Mouse (Mus musculus) frontal cortex, adult 2 months (tissue): ENCODE results near the gene Rheb. TPM values are rescaled to one million over a fixed set of nuclear protein-coding genes. Genes with fewer than 3 reads are reported as not detected.
"Not testable (repeated sequence)": the region's sequence is repeated elsewhere in the genome, so short reads cannot be mapped to it uniquely, and the experiment has no call there.

Experiments used
- DNase-seq, 2 experiments: peaks; one replicate each; pipeline ENCODE4 v3.0.0; 2022; ENCODE audit warnings: low spot score in 1 of 2; ENCODE audit errors: extremely low spot score in 1 of 2
- polyA plus RNA-seq: library from polyadenylated mRNA; depleted of rRNA; stranded (reverse); fragments of >200 nt; gene quantifications from 2 replicates; pipeline ENCODE4 v1.2.3, GENCODE M21; 2012

The Rheb gene
- polyA plus RNA-seq, 1 experiment = 114 TPM

DNA sequence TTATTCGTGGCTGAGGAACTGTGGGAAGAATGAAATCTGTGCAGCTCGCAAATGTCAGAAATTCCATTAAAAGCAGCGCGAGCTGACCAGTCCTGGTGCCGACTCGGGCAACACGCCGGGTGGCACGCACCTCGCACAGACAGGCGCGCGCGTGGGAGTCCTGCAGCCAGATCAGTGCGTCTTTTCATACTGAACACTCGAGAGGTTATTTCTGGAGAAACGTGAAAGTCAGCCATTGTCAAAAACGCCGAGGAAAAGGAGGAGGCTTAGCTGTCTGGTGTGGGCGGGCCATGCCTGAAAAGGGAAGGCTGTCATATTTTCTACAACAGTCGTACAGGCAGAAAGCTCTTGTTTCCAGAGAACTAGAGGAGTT is 665 bp upstream of the Rheb start:
- DNase-seq = peak in 1 of 2 experiments; percentile 87

DNA sequence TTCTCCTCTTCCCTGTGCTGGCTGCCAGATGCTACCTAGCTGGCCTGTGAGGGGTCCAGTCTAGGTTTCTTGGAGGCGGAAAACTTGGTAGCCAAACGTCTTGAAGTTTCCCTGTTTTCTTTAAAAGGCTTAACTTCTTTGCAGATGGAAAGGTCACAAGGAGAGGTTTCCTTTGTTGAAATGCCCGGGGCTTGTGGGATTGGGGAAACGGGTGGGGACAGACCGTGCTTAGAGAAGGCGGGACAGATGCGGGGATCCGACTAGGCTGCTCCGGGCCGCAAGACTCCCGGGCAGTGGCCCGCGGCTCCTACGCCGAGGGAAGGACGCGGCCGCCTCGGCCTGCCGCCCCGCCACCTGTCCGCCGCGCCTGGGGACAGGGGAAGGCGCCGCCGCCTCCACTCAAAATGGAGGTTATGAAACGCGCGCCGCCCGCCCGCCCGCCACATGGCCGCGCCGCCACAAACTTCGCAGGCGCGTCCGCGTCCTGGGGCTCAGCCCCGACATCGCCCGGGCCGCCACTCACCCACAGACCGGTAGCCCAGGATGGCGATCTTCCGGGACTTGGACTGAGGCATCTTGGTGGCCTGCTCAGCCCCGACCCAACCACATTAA is 656 bp downstream of the Rheb start:
- peak in 1 of 2 experiments; percentile 45 for DNase-seq

DNA sequence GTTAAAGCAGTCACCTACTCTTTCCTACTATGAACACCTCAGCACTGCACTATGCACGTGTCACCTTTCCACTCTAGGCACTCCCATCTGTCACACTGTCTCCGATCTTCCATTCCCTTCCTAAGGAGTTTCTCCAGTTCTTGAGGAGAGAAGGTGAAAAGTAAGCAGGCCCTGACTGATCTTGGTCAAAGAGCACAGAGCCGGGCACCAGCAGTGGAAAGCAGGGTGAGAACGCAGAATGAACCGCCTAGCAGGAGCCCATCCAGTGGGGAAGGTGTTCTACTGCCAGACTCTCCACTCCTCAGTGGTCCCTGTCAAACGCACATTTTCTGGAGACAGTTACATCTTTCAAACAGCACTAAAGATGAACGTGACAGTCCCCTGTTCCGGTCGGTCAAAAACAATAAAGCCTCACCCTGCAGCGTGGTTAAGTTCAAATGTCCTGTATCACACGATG is 1.4 kb downstream of the Rheb start:
- DNase-seq = no peak

GRCm38 (mm10) chr5:24834491-24834890 is 7.9 kb downstream of the Rheb start:
- DNase-seq = peak in 1 of 2 experiments; percentile 63

DNA sequence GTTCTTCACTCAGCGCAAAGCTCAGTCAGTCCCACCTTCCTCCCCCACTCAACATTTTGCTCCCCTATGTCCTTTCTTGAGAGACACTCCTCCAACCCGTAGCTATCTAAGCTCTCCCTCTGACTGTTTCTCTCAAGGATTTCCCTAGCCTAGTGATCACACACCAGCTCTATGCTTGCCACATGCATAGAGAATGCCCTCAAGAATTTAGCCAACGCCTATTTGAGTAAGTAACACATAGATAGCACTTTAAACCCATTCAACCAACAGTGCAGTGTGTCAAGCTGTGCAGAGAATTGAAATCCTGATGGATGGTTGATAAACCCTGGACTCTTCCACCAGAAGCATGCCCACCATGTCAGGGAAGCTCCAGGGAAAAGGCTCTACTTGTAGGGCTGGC is 10.5 kb downstream of the Rheb start:
- DNase-seq = no peak

GRCm38 (mm10) chr5:24828446-24828845 is 14.0 kb downstream of the Rheb start:
- DNase-seq = no peak

- no peak for DNase-seq
Observed at GRCm38 (mm10) chr5:24827173-24827572, 15.3 kb downstream of the Rheb start.

DNA sequence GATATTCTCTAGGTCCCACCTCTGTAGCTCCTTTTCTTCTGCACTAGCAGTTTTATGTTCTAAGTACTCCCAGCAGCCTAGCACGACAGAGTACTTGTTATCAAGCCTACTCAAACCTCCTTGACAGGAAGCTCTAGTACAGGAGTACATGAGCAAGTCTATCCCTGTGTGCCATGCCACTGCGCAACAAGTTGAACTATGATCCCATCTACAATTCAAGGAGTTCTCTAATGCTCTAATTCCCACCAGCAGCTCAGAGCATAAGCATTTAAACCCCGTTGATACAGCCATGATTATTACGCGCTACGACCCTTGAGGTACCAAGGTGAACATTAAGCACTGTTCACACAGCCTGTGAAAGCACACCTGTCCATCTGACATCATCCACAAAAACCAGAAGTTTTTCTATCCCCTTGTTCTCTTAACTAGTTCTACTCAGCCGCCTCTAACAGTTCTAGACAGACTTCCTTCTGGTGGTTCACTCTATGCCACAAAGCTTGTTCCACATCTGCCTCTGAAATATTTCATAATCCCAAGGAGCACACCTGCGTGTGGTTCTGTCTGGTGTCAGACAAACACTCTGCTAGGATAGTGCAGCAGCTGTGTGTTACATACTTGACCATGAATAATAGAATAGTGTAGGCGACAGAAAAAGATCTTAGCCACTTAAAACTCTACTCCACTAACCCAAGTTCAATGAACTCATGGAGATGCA is 16.2 kb downstream of the Rheb start:
- DNase-seq = no peak

GRCm38 (mm10) chr5:24825365-24826055 is 16.9 kb downstream of the Rheb start:
- no peak for DNase-seq

- DNase-seq = no peak
Observed at GRCm38 (mm10) chr5:24823864-24824405, 18.5 kb downstream of the Rheb start.

- no peak for DNase-seq
Observed at GRCm38 (mm10) chr5:24822781-24823180, 19.6 kb downstream of the Rheb start.

DNA sequence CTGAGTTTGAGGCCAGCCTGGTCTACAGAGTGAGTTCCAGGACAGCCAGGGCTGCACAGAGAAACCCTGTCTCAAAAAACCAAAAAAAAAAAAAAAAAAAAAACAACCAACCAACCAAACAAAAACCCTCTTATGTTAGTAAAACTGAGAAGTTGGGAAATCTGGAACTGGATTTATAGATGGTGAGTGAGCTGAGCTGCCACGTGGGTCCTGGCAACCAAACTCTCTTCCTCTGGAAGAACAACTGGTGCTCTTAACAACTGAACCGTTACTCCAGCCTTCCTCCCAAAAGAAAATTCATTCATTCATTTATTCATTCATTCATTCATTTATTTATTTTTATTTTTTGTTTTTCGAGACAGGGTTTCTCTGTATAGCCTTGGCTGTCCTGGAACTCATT is 20.2 kb downstream of the Rheb start:
- not testable (repeated sequence) for DNase-seq

DNA sequence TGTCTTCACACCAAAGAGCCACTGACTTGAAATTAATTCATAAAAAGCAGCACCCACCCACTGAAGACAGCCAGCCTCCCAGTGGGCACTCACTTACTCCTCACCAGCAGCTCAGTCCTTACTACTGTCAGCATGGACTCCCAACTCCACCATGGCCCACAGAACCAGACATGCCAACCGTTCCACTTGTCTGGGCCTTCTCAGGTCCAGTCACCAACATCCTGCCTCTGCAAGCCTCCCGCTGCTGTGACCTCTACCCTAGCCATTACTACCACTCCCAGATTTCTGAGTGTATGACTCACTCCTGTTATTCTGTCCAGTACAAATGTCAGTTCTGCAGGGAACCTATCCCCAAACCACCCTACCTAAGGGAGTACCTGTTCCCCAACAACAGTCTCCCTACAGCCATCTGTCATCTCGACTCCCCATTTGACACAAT is 21.0 kb downstream of the Rheb start:
- DNase-seq = no peak

DNA sequence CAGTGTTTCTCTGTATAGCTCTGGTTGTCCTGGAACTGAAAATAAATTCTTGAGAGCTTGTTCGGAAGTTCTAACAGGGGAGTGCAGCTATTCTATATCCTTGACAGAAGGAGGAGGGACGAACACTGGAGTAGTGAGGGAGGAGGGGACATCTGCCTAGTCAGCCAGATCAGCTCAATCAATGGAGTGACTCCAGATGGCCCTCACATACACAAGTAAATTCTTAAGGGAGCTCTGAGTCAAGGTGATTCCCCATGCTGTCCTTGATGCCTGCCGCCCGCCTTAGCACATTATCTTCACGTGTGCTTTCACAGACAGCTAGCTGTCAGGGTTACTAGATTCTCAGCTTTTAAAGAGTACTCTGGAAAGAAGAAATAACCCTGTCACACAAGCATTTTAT is 21.8 kb downstream of the Rheb start:
- DNase-seq = no peak

- no peak for DNase-seq
Observed at GRCm38 (mm10) chr5:24817191-24817590, 25.2 kb downstream of the Rheb start.

DNA sequence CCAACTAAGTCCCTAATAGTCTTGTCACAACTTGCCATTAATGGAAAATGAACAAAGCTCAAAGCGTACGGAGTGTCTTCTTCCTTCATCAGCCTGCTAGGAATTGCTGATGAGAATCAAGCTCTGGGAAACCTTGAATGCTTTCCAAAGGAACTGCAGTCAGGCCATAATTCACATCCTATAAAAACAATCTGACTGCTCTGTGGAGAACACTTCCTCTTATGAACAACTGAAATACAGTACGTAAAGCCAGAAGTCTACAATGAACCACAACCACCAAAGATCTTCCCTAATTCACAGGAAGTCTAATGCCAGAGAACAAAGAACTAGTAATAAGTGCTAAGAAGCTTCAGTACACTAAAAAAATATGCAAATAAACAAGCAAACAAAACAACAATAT is 28.5 kb downstream of the Rheb start:
- DNase-seq = no peak

- DNase-seq = no peak
Observed at GRCm38 (mm10) chr5:24813005-24813404, 29.4 kb downstream of the Rheb start.

- DNase-seq = no peak
Observed at GRCm38 (mm10) chr5:24805222-24805621, 37.2 kb downstream of the Rheb start.

DNA sequence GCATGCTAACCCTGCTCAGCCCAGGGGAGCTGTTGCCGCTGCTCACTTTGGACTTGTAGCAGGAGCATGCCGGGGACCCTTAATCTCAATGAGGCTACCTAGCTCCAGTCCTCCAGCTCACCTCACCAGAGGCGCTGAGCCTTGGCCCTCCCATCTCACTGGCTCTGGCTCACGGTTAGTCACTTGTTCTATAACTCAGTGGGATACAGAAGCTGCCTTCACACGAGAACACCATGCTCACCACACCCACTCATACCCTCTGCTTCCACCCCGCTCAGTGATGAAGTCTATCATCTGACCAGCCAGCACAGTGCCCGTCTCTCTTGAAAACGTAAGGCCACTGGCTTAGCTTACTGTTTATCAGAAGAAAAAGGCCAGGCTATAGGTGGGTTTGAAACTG is 37.8 kb downstream of the Rheb start:
- peak in 1 of 2 experiments; percentile 18 for DNase-seq

DNA sequence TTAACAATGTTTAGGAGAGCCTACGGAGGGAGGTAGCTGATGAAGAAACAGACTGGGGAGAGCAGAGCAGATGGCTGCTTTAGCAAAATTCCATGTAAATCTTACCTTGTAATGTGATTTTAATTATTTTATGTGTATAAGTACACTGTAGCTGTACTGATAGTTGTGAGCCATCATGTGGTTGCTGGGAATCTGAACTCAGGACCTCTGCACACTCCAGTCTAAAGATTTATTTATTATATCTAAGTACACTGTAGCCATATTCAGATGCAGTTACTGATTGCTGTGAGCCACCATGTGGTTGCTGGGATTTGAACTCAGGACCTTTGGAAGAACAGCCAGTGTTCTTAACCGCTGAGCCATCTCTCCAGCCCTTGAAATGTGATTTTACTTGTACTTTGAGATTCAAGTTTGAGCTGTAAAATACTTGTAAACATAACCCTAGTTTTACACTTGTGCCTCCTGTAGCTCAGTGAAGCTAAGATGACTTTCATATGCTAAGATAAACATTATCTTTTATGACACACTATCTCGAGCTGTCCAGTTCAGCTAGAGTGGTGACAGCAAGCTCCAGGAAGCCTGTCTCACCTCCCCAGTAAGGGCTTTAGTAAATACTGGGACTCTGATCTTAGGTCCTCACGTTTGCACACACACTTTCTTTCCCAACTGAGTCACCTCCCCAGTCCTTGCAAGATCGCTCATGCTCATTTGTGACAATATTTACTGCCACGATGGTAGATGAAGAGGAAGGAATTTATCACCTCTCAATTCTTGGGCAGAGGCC is 40.4 kb downstream of the Rheb start:
- DNase-seq = no peak

DNA sequence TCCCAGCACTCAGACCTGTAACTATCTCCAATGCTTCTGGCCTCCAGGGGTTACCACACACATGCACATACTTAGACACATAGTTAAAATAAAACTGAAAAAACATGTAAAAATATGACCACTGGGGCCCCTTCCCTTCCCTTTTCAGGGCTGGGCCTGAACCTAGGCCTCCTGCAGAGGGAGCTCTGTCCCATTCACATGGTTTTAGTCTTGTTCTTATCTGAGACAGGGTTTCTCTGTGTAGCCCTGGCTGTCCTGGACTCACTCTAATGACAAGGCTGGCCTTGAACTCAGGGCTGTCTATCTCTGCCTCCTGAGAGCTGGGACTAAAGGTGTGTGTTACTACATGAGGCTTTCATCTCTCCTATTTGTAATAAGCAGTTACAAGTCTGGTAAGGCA is 42.0 kb downstream of the Rheb start:
- no peak for DNase-seq
